Mouse (Mus musculus): ENCODE results near the gene Mcts1.

The Mcts1 gene

GRCm38 (mm10) chrX:38656206-38656883, 56.0 kb downstream of the Mcts1 start:
- no peak for DNase-seq

Measured in kidney, adult 9 months (tissue).